7 mouse cellular contexts compared by ENCODE assay signal in genomic region chr15:80799634-80800137, GRCm38 (mm10).
A peak's percentile ranks its signal among the peaks of the same experiment; 100 is the strongest.
DNase-seq lines count a peak whose midpoint lies in the region; ATAC-seq lines count a peak whose summit lies in the region.

No protein-coding gene starts in this region.

- H3K36me3 ChIP-seq in heart, embryonic 14.5 days (ENCODE audit: control insufficient read depth, insufficient read depth, low read length), result no peaks in the 10 kb centered on the region

- peak; percentile 14 to 33 for DNase-seq in CD8-positive naive resting alpha-beta T cell, adult 2 months (ENCODE audit: low read depth in 2 of 2, low spot score in 2 of 2)
- DNase-seq in T-cell, adult 2 months (ENCODE audit: low spot score), result peak; percentile 57
- DNase-seq in embryo, embryonic 11.5 days (ENCODE audit: low read depth, low spot score), result peak; percentile 59
- peak; percentile 47 to 62 for DNase-seq in kidney, postnatal 4 days
- peak; percentile 30 for DNase-seq in lung, postnatal 14 days
- DNase-seq in right cerebral cortex, postnatal 25 days, result peak; percentile 43

- H3K27ac ChIP-seq in heart, embryonic 14.5 days (replicated peaks in 1 of 2; ENCODE audit: control insufficient read depth in 1 of 2, insufficient read depth in 1 of 2, low read depth in 2 of 2, low read length in 2 of 2), result peak overlapping the region; percentile 88 to 95

- peak overlapping the region; percentile 62 for H3K4me2 ChIP-seq in heart, embryonic 14.5 days (ENCODE audit: low read length)

- H3K4me3 ChIP-seq in heart, embryonic 14.5 days (ENCODE audit: control insufficient read depth in 1 of 2, insufficient read depth in 1 of 2, low read depth in 1 of 2, low read length in 2 of 2), result peak overlapping the region; percentile 69 to 76

- H3K4me1 ChIP-seq in heart, embryonic 14.5 days (ENCODE audit: control insufficient read depth in 2 of 2, insufficient read depth in 2 of 2, low read length in 2 of 2), result peaks cover 8 to 42% of the 10 kb centered on the region in 2 experiments

- H3K9me3 ChIP-seq in heart, embryonic 14.5 days (ENCODE audit: control insufficient read depth, low read length), result no peaks in the 10 kb centered on the region

- H3K27me3 ChIP-seq in heart, embryonic 14.5 days (ENCODE audit: control insufficient read depth, insufficient read depth, low read length), result no peaks in the 10 kb centered on the region

- WGBS in heart, embryonic 14.5 days, result 1% methylated on average over 10 of the region's 10 CpGs

- H3K9ac ChIP-seq in heart, embryonic 14.5 days (ENCODE audit: low read length), result peak overlapping the region; percentile 93

- no peak for ATAC-seq in heart, embryonic 14.5 days (ENCODE audit: insufficient number of reproducible peaks, insufficient read depth, low FRiP score, low read depth)
